Mouse (Mus musculus) lung, embryonic 16.5 days (tissue): Measurements from ENCODE around the gene Kank4. TPM values are rescaled to one million over a fixed set of nuclear protein-coding genes. Genes with fewer than 3 reads are reported as not detected.
"Not testable (repeated sequence)": the region's sequence is repeated elsewhere in the genome, so short reads cannot be mapped to it uniquely, and the experiment has no call there.

Source experiments
- ATAC-seq: fragments of 200-750 bp; cut with Nextera tagmentation; 2 replicates; pipeline ENCODE4 v1.8.0; 2017; ENCODE audit warnings: low read depth, mild to moderate bottlenecking, moderate library complexity
- H3K27ac ChIP-seq: fragments of 300-500 bp; sonication (generic); 2 replicates; pipeline ENCODE4 v1.5.1; 2014; ENCODE audit warnings: mild to moderate bottlenecking, control low read depth, low read length
- H3K27me3 ChIP-seq: fragments of 300-500 bp; sonication (generic); 2 replicates; pipeline ENCODE4 v1.6.1; 2014; ENCODE audit warnings: low read depth, low read length, mixed read lengths; ENCODE audit not compliant: control insufficient read depth, insufficient read depth
- H3K36me3 ChIP-seq: fragments of 300-500 bp; sonication (generic); 2 replicates; pipeline ENCODE4 v1.6.1; 2014; ENCODE audit warnings: low read length; ENCODE audit not compliant: control insufficient read depth, insufficient read depth
- H3K4me1 ChIP-seq: fragments of 300-500 bp; sonication (generic); replicated peaks from 2 replicates; pipeline ENCODE4 v1.6.1; 2014; ENCODE audit warnings: low read length, mixed read lengths; ENCODE audit not compliant: control insufficient read depth, insufficient read depth
- H3K4me2 ChIP-seq: fragments of 300-500 bp; sonication (generic); 2 replicates; pipeline ENCODE4 v1.6.1; 2014; ENCODE audit warnings: low read depth, low read length, control low read depth
- H3K4me3 ChIP-seq: fragments of 300-500 bp; sonication (generic); 2 replicates; pipeline ENCODE4 v1.5.1; 2014; ENCODE audit warnings: mild to moderate bottlenecking, low read length, control low read depth
- H3K9ac ChIP-seq: fragments of 300-500 bp; sonication (generic); 2 replicates; pipeline ENCODE4 v1.6.1; 2014; ENCODE audit warnings: low read length, control low read depth
- H3K9me3 ChIP-seq: fragments of 300-500 bp; sonication (generic); 2 replicates; pipeline ENCODE4 v1.6.1; 2016; ENCODE audit warnings: low read length; ENCODE audit not compliant: control insufficient read depth
- WGBS: fragments of 180-500 bp; shearing (Covaris S2); extraction: QIAGEN DNeasy Blood & Tissue Kit; methylation state at CpG from one replicate; pipeline ENCODE4 v1.1.7; 2014; 5-methylcytosine and 5-hydroxymethylcytosine counted together
- polyA plus RNA-seq: library from polyadenylated mRNA; unstranded; fragments of >200 nt; fragmentation: Nextera tagmentation; extraction: Ambion mirVana; gene quantifications from 2 replicates; pipeline ENCODE4 v1.2.1, GENCODE M21; 2015

The Kank4 gene
- polyA plus RNA-seq, 1 experiment from 2014 or later: 3.3 TPM

DNA sequence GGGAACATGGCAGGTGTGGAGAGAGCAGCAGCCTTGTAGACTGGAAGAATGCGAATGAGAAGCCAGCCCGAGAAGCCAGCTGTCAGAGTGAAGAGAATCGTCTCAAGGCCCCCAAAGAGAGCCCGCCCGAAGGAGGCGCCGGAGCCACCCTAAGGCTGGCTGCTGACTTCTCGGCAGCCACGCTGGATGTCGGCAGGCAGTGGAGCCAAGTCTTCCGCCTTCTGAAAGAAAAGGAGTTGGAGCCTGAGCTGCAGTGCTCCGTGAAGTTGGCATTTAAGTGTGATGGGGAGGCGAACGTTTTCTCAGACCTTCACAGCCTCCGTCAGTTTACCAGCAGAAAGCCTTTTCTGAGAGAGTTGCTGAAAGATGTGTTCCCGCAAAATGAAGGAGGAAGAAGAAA is 83.7 kb downstream of the Kank4 start:
- no peak overlapping the region for H3K4me3 ChIP-seq
- H3K4me2 ChIP-seq: no peak overlapping the region
- H3K27ac ChIP-seq: no peak overlapping the region
- H3K36me3 ChIP-seq: no peaks in the 10 kb centered on the region
- H3K4me1 ChIP-seq: no peaks in the 10 kb centered on the region
- H3K27me3 ChIP-seq: no peaks in the 10 kb centered on the region
- no peaks in the 10 kb centered on the region for H3K9me3 ChIP-seq
- ATAC-seq: no peak
- WGBS: 90% methylated on average over 16 of the region's 16 CpGs
- no peak overlapping the region for H3K9ac ChIP-seq

DNA sequence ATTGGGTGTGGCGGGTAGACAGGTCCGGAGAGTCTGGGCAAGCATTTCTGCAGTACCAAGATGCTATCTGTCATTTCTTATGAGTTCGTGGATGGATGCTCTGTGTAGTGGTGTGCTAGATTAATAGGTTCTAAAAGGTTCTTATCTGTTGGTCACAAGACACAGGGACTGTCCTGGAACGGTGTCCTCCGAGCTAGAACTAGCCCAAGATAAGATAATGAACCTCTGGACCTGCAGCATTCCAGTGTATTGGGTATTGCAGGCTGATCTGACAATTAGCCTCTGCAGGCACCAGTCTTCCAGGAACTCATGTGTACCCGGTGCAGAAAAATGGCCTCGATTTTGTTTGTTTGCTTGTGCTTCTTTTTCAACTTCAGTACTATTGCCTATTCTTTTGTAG is 88.6 kb downstream of the Kank4 start:
- H3K9ac ChIP-seq: no peak overlapping the region
- no peaks in the 10 kb centered on the region for H3K9me3 ChIP-seq
- H3K27ac ChIP-seq: no peak overlapping the region
- no peaks in the 10 kb centered on the region for H3K36me3 ChIP-seq
- H3K4me1 ChIP-seq: peaks cover 14% of the 10 kb centered on the region
- WGBS: 46% methylated on average over 7 of the region's 7 CpGs
- no peak overlapping the region for H3K4me2 ChIP-seq
- no peak overlapping the region for H3K4me3 ChIP-seq
- peaks cover 10% of the 10 kb centered on the region for H3K27me3 ChIP-seq
- no peak for ATAC-seq

DNA sequence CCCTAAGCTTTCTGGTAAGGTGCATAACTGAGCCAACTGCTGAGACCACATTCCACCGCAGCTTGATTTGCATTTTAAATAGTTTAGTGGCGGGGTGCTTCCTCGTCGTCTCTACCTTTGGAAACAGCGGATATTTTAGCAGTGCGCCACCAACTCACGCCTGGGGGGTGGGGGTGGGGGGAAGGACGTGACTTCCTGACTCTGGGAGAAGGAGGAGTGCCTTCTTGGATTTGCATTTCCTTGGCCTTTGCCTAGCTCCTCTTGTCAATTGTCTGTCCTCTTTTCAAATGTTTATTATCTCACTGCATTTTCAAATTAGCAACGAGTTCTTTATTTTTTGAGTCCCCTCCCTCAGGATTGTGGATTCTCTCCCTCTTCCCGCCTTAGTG is 89.4 kb downstream of the Kank4 start:
- Histone ChIP-seq H3K9ac (no peak overlapping the region), H3K27me3 (peaks cover 10% of the 10 kb centered on the region), H3K27ac (no peak overlapping the region), H3K4me1 (peaks cover 14% of the 10 kb centered on the region), H3K9me3 (no peaks in the 10 kb centered on the region), H3K4me3 (peak overlapping the region; percentile 39), H3K4me2 (peak overlapping the region; percentile 64), H3K36me3 (no peaks in the 10 kb centered on the region)
- ATAC-seq: no peak
- 2% methylated on average over 10 of the region's 10 CpGs for WGBS

DNA sequence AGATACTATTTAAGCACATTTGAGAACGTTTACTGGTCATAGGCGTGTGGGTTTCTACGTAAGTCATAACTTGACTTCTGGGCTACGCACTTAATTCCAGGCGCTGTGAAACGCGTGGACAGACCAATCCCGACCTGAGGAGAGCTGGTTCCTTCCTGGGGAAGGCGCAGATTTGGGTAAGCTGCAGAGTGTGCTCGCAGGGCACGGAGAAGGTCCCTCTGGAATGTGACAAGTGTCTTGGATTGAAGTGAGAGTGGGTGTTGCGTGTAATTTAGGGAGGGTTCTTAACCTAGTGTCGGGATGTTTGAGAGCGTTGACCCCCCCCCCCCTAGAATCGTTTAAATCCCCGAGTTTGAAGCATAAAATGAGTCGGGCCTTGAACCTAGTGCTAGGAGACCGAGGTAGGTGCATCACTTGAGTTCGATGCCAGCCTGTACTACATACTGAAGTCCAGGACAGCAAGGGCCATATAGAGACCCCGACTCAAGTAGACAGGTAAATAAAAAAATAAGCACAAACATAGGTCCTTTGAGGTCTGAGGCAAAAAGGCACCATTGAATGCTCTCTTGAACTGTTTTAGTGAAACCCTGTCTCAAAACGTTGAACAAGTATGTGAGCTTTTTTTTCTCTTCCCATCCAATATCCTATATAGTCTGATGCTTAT is 89.9 kb downstream of the Kank4 start:
- H3K27me3 ChIP-seq: peaks cover 10% of the 10 kb centered on the region
- H3K4me2 ChIP-seq: peak overlapping the region; percentile 64
- H3K4me1 ChIP-seq: peaks cover 14% of the 10 kb centered on the region
- 0 out of 2 replicates have a peak, but pooled peaks have one; percentile 34 for ATAC-seq
- H3K36me3 ChIP-seq: no peaks in the 10 kb centered on the region
- H3K9me3 ChIP-seq: no peaks in the 10 kb centered on the region
- whole genome bisulfite sequencing: 5% methylated on average over 21 of the region's 21 CpGs
- H3K9ac ChIP-seq: peak overlapping the region; percentile 62; the same call in 1 of the 2 replicates
- H3K27ac ChIP-seq: no peak overlapping the region
- peak overlapping the region; percentile 39 for H3K4me3 ChIP-seq

DNA sequence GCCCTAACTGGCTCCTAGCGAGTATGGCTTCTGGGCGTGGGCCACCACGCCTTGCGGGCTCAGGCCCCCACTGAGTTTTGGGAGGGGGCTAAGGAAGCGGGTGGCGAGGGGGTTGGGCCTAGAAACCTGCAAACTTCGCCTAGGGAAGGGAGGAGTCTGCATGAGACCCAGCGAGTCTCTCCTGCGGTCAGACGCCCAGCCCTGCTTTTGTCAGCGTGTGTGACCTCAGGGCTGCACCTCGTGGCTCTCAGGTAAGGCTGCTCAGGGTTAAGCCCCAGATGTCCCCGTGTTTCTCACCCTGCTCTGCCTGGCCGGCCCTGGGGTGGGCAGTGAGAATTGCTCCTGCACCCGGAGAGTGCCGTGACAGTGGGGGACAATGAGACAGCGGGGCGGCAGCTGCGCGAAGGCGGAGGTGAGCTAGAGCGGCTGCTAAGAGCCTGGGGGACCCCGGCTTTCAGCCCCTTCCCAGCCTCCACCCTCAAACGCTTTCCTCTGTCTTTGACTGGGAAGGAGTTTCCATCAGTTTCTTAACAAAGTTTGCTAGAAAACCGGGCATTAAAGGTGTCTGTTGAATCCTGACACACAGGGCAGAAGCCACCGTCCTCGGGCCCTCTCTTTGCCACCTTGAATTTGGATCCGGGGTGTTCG is 90.6 kb downstream of the Kank4 start, which contains the start of gene L1td1:
L1td1 (plus strand) TSS at position 145 of the 648 bp plus-strand sequence.
- peaks cover 10% of the 10 kb centered on the region for H3K27me3 ChIP-seq
- H3K9me3 ChIP-seq: no peaks in the 10 kb centered on the region
- peak within 1 kb of the TSS; percentile 64 for H3K4me2 ChIP-seq
- H3K4me1 ChIP-seq: peaks cover 14% of the 10 kb centered on the region
- peak within 1 kb of the TSS; percentile 62 for H3K9ac ChIP-seq
- ATAC-seq: peak; percentile 56
- H3K36me3 ChIP-seq: no peaks in the 10 kb centered on the region
- H3K27ac ChIP-seq: no peak within 1 kb of the TSS
- 11% methylated on average over 29 of the region's 29 CpGs for WGBS
- H3K4me3 ChIP-seq: peak within 1 kb of the TSS; percentile 39

DNA sequence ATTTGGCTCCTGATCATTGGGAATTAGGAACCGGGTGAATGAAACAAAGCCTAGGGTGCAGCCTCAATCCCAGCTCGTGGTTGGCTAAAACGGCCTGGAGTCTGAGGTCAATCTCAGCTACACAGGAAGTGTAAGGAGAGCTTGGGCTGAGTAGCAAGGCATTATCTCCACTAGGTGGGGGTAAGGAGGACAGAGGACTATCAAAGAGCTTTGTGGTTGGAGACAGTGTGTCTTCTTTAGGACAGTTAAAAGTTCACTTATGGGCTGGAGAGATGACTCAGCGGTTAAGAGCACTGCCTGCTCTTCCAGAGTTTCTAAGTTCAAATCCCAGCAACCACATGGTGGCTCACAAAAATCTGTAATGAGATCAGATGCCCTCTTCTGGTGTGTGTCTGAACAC is 91.9 kb downstream of the Kank4 start:
- Histone ChIP-seq H3K4me3 (no peak overlapping the region), H3K9me3 (no peaks in the 10 kb centered on the region), H3K27me3 (peaks cover 10% of the 10 kb centered on the region), H3K4me2 (no peak overlapping the region), H3K4me1 (peaks cover 14% of the 10 kb centered on the region), H3K9ac (no peak overlapping the region), H3K36me3 (no peaks in the 10 kb centered on the region), H3K27ac (no peak overlapping the region)
- no peak for ATAC-seq
- WGBS: 36% methylated on average over 4 of the region's 4 CpGs

DNA sequence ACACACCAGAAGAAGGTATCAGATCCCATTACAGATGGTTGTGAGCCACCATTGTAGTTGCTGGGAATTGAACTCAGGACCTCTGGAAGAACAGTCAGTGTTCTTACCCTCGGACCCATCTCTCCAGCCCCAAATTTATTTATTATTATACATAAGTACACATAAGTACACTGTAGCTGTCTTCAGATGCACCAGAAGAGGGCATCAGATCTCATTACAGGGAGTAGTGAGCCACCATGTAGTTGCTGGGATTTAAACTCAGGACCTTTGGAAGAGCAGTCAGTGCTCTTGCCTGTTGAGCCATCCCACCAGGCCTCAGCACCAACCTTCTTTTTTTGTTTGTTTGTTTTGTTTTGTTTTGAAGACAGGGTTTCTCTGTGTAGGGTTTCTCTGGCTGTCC is 92.7 kb downstream of the Kank4 start:
- 75% methylated on average over 1 of the region's 1 CpGs for WGBS
- H3K27me3 ChIP-seq: not testable (repeated sequence)

DNA sequence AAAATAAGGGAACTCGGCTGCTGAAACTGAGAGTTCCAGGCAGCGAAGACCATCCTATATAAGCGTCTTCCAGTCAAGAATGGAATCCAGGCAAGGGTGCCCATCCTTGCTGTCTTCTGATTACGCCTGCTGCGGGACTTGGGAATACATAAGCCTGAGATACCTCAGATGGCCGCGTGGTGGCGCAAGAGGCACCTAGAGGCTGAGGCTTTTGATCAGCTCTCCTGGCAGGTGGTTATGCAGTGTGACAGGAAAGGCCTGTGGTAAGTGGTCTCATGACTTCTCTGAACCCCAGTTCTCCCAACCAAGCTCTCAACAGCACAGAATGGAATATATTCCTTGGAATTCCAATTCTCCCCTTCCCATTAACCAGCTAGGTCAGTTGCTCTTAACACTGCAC is 94.9 kb downstream of the Kank4 start:
- H3K9ac ChIP-seq: no peak overlapping the region
- H3K27me3 ChIP-seq: peaks cover 7% of the 10 kb centered on the region
- no peak overlapping the region for H3K4me2 ChIP-seq
- no peak overlapping the region for H3K27ac ChIP-seq
- no peak overlapping the region for H3K4me3 ChIP-seq
- H3K4me1 ChIP-seq: peaks cover 8% of the 10 kb centered on the region
- WGBS: 9% methylated on average over 8 of the region's 8 CpGs
- H3K36me3 ChIP-seq: no peaks in the 10 kb centered on the region
- no peaks in the 10 kb centered on the region for H3K9me3 ChIP-seq
- peak; percentile 37; the same call in 1 of the 2 replicates for ATAC-seq

More for the DNA sequence above, 92.7 kb downstream of the Kank4 start:
- not testable (repeated sequence) for H3K9ac ChIP-seq, H3K4me2 ChIP-seq, H3K27ac ChIP-seq, ATAC-seq, H3K9me3 ChIP-seq, H3K4me3 ChIP-seq, H3K36me3 ChIP-seq
- peaks cover 14% of the 10 kb centered on the region for H3K4me1 ChIP-seq

DNA sequence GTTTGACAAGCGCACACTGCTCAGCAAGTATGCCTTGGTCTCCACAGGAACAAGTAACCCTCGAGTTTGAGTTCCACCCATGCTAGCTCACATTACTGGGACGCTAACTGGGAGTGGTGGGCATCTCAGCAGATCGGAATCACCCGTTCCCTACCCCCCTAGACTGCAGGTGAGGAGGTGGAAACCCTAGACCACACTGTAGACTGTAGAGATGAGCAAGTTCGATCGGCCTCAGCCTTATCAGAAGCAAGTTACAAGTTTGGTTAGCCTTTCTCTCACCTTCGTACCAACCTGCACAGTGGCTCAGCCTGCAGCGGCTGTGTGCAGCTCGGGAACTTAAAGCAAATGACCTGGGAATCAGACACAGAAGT is 98.8 kb downstream of the Kank4 start:
- WGBS: 84% methylated on average over 10 of the region's 10 CpGs
- ATAC-seq: no peak

More for the DNA sequence above, 98.8 kb downstream of the Kank4 start:
- H3K4me3 ChIP-seq: no peak overlapping the region
- no peak overlapping the region for H3K9ac ChIP-seq
- no peaks in the 10 kb centered on the region for H3K4me1 ChIP-seq
- no peaks in the 10 kb centered on the region for H3K36me3 ChIP-seq
- no peak overlapping the region for H3K27ac ChIP-seq
- no peaks in the 10 kb centered on the region for H3K9me3 ChIP-seq
- H3K4me2 ChIP-seq: no peak overlapping the region
- H3K27me3 ChIP-seq: no peaks in the 10 kb centered on the region
